Mouse (Mus musculus) natural killer cell, adult 2 months (primary cell): ENCODE data around the gene Gpatch1.

Experiments
- DNase-seq, 2 experiments: peaks; one replicate each; pipeline ENCODE4 v3.0.0; 2022; ENCODE audit warnings: low spot score in 2 of 2

Gpatch1 gene

GRCm38 (mm10) chr7:35234361-35235245 is 83.6 kb downstream of the Gpatch1 start:
- DNase-seq = peak; percentile 96

- DNase-seq = no peak
Observed at GRCm38 (mm10) chr7:35233861-35234260, 84.4 kb downstream of the Gpatch1 start.

- no peak for DNase-seq
Observed at GRCm38 (mm10) chr7:35232796-35233455, 85.3 kb downstream of the Gpatch1 start.

GRCm38 (mm10) chr7:35230333-35230732 is 87.9 kb downstream of the Gpatch1 start:
- no peak for DNase-seq
